Mouse (Mus musculus) forebrain, embryonic 16.5 days (tissue): ENCODE results near the gene Zfp551. TPM values are rescaled to one million over a fixed set of nuclear protein-coding genes. Genes with fewer than 3 reads are reported as not detected.

ENCODE experiments used
- ATAC-seq: fragments of 200-750 bp; cut with Nextera tagmentation; 2 replicates; pipeline ENCODE4 v1.8.0; 2017; ENCODE audit warnings: mild to moderate bottlenecking, moderate library complexity
- H3K27ac ChIP-seq: fragments of 300-500 bp; sonication (generic); 2 replicates; pipeline ENCODE4 v1.5.1; 2014; ENCODE audit warnings: low read length, control low read depth
- H3K27me3 ChIP-seq: fragments of 300-500 bp; sonication (generic); replicated peaks from 2 replicates; pipeline ENCODE4 v1.6.1; 2014; ENCODE audit warnings: low read length; ENCODE audit not compliant: control insufficient read depth, insufficient read depth
- H3K36me3 ChIP-seq: fragments of 300-500 bp; sonication (generic); 2 replicates; pipeline ENCODE4 v1.6.1; 2014; ENCODE audit not compliant: control insufficient read depth, insufficient read depth
- H3K4me1 ChIP-seq: fragments of 300-500 bp; sonication (generic); replicated peaks from 2 replicates; pipeline ENCODE4 v1.6.1; 2014; ENCODE audit warnings: low read length; ENCODE audit not compliant: control insufficient read depth, insufficient read depth
- H3K4me2 ChIP-seq: fragments of 300-500 bp; sonication (generic); 2 replicates; pipeline ENCODE4 v1.6.1; 2014; ENCODE audit warnings: mild to moderate bottlenecking, low read length, control low read depth
- H3K4me3 ChIP-seq: fragments of 300-500 bp; sonication (generic); replicated peaks from 2 replicates; pipeline ENCODE4 v1.5.1; 2014; ENCODE audit warnings: mild to moderate bottlenecking, low read length, control low read depth
- H3K9ac ChIP-seq: fragments of 300-500 bp; sonication (generic); replicated peaks from 2 replicates; pipeline ENCODE4 v1.6.1; 2014; ENCODE audit warnings: low read depth, low read length, control low read depth
- H3K9me3 ChIP-seq: fragments of 300-500 bp; sonication (generic); 2 replicates; pipeline ENCODE4 v1.6.1; 2016; ENCODE audit warnings: low read length; ENCODE audit not compliant: control insufficient read depth
- WGBS: fragments of 180-500 bp; shearing (Covaris S2); extraction: QIAGEN DNeasy Blood & Tissue Kit; methylation state at CpG from one replicate; pipeline ENCODE4 v1.1.7; 2014; 5-methylcytosine and 5-hydroxymethylcytosine counted together
- polyA plus RNA-seq: library from polyadenylated mRNA; unstranded; fragments of >200 nt; fragmentation: Nextera tagmentation; extraction: Ambion mirVana; gene quantifications from 2 replicates; pipeline ENCODE4 v1.2.1, GENCODE M21; 2015

Gene Zfp551
- polyA plus RNA-seq: 10.0 and 12.6 TPM in 2 replicates

GRCm38 (mm10) chr7:12422245-12422849 lies at the start of gene Zfp551:
Zfp551 (minus strand) TSS chr7:12422751.
- Histone ChIP-seq H3K4me3 (peak within 1 kb of the TSS; percentile 64), H3K4me2 (peak within 1 kb of the TSS; percentile 52), H3K9ac (peak within 1 kb of the TSS; percentile 75), H3K4me1 (peaks cover 13% of the 10 kb centered on the region), H3K36me3 (peaks cover 4% of the 10 kb centered on the region; the same call in 1 of the 2 replicates), H3K27me3 (no peaks in the 10 kb centered on the region), H3K9me3 (no peaks in the 10 kb centered on the region), H3K27ac (peak within 1 kb of the TSS; percentile 3; the same call in 1 of the 2 replicates)
- ATAC-seq: peak; percentile 94
- WGBS: under 1% methylated on average over 27 of the region's 27 CpGs

DNA sequence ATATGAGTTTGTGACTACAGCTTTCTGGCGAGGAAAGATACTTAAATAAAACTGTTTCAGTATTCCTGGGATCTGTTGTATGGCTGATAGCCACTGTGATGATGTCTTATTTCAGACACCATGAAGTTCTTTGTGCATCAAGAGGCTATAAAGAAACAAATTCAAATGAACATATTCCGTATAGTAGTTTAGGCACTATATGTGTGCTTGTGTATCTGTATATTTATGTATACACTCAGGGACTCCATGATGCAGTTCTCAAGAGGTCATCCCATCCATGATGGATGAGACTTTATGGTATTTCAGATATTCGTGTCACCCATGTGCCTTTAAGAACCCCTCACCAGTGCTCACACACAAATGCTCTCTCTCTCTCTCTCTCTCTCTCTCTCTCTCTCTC lies 304 bp upstream of the Zfp551 start:
- 57% methylated on average over 3 of the region's 3 CpGs for WGBS
- Histone ChIP-seq H3K9ac (peak overlapping the region; percentile 75; the same call in 1 of the 2 replicates), H3K27ac (no peak overlapping the region), H3K36me3 (peaks cover 3% of the 10 kb centered on the region; the same call in 1 of the 2 replicates), H3K4me3 (peak overlapping the region; percentile 64), H3K9me3 (no peaks in the 10 kb centered on the region), H3K4me1 (peaks cover 13% of the 10 kb centered on the region), H3K4me2 (peak overlapping the region; percentile 52), H3K27me3 (no peaks in the 10 kb centered on the region)
- ATAC-seq: peak; percentile 41

DNA sequence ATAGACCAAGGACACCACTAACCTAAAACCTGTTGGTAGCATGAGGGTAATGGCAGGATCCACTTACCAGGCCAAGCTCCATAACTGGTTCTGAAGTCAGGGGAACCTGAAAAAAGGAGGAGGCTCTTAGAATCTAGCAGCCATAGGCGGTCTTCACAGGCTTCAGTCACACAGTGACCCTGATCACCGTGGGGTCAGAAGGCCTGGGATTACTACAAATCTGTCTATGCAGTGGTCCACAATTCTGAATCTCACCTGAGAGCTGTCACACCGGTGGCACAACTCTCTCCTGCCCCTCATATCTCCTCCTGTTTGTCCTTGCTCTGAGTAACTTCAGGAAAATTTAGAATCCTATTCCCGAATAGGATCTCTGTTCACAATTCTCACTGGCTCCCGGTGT lies 810 bp downstream of the Zfp551 start:
- Histone ChIP-seq H3K27me3 (no peaks in the 10 kb centered on the region), H3K4me3 (peak overlapping the region; percentile 64), H3K4me1 (peaks cover 13% of the 10 kb centered on the region), H3K27ac (no peak overlapping the region), H3K9me3 (0 out of 2 replicates have a peak, but pooled peaks cover 1% of the 10 kb centered on the region), H3K9ac (peak overlapping the region; percentile 75), H3K36me3 (peaks cover 10% of the 10 kb centered on the region), H3K4me2 (peak overlapping the region; percentile 52)
- peak; percentile 27 for ATAC-seq
- 56% methylated on average over 5 of the region's 5 CpGs for WGBS

- Histone ChIP-seq H3K9me3 (no peaks in the 10 kb centered on the region), H3K27me3 (no peaks in the 10 kb centered on the region), H3K4me3 (no peak within 1 kb of the TSS), H3K36me3 (no peaks in the 10 kb centered on the region), H3K27ac (no peak within 1 kb of the TSS), H3K4me1 (no peaks in the 10 kb centered on the region), H3K9ac (no peak within 1 kb of the TSS), H3K4me2 (no peak within 1 kb of the TSS)
- no peak for ATAC-seq
- WGBS: 58% methylated on average over 1 of the region's 1 CpGs
These were observed 53.4 kb downstream of the Zfp551 start, which contains the start of gene Vmn1r84 for GRCm38 (mm10) chr7:12369173-12369572. Vmn1r84 (minus strand) TSS chr7:12369273.

Other genes starting within 250 kb of the Zfp551 start
- not detected in 2 replicates for gene Vmn1r80, start 233.5 kb downstream of the Zfp551 start, polyA plus RNA-seq
- not detected in 2 replicates for gene Vmn1r81, start 154.5 kb downstream of the Zfp551 start, polyA plus RNA-seq
- gene Vmn1r82, start 122.3 kb downstream of the Zfp551 start, polyA plus RNA-seq: not detected in 2 replicates
- gene Vmn1r83, start 93.3 kb downstream of the Zfp551 start, polyA plus RNA-seq: not detected in 2 replicates
- gene Vmn1r84, start 53.5 kb downstream of the Zfp551 start, polyA plus RNA-seq: not detected in 2 replicates
- gene Zfp606, start 55.5 kb upstream of the Zfp551 start, polyA plus RNA-seq: 52.7 and 61.5 TPM in 2 replicates
- not detected in 2 replicates for gene 2900092C05Rik, start 89.8 kb upstream of the Zfp551 start, polyA plus RNA-seq
- 0.01 TPM in 1 of 2 replicates, not detected in the other for gene Vmn2r53, start 186.0 kb upstream of the Zfp551 start, polyA plus RNA-seq
- gene Vmn2r54, start 217.6 kb upstream of the Zfp551 start, polyA plus RNA-seq: not detected in 2 replicates